Mouse (Mus musculus) forelimb bud, embryonic 11.5 days (tissue): ENCODE data around the gene Eif4g3.

Experiments
- DNase-seq: peaks from one replicate; pipeline ENCODE4 v3.0.0-alpha.2; 2012; ENCODE audit warnings: low read depth, low spot score

Eif4g3 gene

GRCm38 (mm10) chr4:138061161-138061560 lies 68.3 kb downstream of the Eif4g3 start:
- no peak for DNase-seq

DNA sequence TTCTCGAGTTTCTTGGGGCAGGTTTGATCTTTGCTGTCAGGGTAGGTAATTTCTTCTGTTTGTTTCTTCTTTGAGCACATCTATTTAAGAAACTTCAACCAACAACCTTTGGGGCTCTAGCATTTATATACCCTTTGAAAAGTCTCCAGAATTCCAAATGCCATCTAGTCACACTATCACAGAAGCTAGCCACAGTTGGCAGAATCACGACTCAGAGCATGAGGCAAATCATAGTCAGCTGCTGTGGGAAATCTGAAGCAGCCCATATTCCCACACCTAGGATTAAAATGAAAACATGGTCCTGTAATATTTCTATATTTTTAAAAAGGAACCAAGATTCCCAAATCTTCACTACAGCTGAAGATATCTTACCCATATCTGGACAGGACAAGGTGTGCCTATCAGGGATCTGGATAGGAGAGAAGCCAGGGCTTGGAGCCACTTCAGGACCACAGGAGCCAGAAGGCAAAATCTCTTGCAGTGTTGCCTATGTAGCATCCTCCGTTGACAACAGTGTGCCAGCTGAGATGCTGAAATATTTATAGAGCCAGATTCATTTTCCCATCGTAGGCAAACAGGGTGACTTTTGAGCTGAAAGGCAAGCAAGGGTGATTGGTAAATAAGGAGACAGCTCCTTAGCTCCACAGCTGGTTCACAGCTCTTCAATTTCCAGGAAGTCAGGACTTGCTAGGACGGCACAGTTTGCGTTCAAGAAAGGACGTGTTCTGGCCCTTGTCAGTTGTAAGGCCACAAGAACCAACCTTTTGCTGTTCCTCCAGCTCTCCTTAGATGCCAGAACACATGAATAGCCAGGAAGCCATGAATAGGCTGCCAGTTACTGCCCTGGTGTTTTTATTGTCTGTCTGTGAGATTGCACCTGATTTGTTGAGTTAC lies 70.8 kb downstream of the Eif4g3 start:
- DNase-seq = no peak

GRCm38 (mm10) chr4:138064882-138065592 lies 72.2 kb downstream of the Eif4g3 start:
- DNase-seq = no peak

DNA sequence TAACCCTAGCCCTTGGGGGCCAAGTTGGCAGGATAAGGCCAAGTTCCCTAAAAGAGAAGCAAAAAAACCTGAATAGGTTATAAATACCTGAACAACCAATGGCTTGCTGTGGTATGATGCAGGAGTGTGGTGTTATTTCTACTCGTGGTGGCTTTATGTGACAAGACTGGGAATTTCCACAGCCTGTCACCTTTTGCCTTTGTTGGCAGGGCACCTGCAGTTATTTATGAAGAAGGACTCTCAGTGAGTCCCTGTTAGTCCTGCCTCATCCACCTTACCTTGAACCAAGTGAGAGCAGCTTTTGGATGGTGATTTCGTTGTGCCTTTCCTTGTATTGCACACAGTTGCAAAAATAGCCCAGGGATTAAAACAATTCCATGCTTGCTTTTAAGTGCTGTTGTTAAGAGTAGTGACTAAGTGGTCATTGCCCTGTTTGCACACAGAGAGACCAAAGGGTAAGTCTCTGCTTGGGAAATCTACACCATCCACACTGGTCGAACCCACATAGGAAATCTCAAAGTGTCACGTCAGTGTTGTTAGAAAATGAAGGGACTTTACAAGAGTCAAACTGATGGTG lies 72.9 kb downstream of the Eif4g3 start:
- no peak for DNase-seq

DNA sequence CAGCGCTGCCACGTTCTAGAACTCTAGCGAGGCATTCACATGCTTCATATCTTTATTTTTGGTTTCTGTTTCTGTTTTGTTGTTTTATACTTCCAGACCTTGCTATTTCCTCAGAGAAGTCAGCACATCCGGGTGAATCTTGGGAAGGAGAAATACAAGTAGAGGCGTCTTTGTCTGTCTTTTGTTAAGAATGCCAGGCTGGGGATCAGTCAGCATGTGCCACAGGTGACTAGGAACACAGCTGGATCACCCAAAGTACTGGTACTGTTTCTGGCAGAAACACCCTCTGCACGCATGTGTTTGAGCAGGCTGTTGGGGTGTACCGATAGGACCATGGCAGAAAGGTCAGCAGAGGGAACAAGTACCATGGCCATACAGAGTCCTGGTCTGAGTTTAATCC lies 73.6 kb downstream of the Eif4g3 start:
- no peak for DNase-seq

DNA sequence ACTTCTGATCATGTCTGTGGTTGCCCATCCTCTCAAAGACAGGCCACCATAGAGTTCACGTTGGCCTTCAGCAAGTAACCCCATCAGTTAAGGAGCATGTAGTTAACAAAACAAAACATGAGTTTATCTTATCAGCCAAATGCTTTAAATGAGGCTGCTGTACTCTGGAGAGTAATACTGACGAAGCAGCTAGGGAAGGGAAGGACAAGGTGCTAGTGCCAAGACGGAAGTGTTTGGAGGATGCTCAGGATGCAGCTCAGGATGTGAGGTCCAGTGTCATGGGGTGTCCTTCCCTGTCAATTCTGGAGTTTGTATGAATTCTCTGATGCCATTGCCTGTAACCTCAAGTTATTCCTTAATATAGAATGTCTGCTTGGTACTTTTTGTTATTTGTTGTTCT lies 75.0 kb downstream of the Eif4g3 start:
- no peak for DNase-seq

DNA sequence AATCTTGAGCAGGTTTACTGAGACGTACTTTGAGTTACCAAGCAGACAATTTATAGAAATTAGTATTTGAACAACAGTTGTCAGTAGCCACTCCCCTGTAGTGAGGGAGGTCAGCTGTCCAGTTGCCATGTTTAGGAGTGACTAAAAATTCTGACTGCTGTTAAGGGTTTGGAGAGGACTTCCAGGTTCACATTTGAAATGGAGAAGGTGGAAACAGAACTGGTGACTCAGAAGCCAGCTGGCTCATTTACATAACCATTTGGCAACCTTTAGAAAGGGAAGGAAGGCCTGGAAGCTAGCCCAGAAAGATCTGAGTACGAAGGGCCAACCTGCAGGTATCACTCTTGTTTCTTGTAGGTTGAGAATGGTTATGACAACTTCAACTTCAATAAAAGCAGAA lies 75.8 kb downstream of the Eif4g3 start:
- DNase-seq = no peak

GRCm38 (mm10) chr4:138069371-138069770 lies 76.5 kb downstream of the Eif4g3 start:
- DNase-seq = no peak

GRCm38 (mm10) chr4:138071497-138071896 lies 78.7 kb downstream of the Eif4g3 start:
- DNase-seq = no peak

DNA sequence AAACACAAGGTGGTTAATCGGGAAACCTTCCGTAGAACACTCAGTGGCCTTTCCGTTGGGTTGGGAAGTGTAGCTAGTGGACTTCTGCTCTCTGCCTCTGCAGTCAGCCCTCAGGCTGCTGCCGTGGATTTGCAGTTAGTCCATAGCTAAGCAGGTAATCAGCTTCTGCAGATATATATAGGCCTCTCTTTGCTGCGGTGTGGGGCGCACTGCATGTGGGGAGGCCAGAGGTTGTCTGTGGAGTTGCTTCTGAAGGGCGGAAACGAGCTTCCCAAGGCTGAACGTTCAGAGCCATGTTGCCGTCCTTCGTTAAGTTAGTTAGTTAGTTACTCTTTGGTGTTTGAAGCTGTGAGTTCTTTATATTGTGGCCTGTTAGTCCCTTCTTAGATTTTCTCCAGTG lies 80.3 kb downstream of the Eif4g3 start:
- no peak for DNase-seq

DNA sequence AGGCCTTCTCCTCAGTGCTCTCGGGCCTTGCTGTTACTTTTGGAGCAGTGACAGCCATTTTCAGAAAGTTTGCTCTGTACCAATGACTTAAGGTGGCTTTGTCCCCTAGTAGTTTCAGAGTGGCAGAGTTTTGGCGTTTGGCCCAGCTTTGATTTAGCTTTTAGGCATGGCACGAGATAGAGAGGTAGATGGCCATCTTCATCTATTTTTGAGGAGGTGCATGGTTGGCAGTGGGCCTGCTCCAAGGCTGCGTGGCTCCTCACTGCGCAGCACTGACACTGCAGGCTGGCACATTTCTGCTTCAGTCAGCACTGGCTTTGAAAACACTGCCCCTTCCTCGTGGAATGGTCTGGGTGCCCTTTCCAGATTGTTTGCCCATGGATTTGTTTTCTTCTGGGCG lies 80.7 kb downstream of the Eif4g3 start:
- no peak for DNase-seq

GRCm38 (mm10) chr4:138074896-138075584 lies 82.2 kb downstream of the Eif4g3 start:
- DNase-seq = no peak

GRCm38 (mm10) chr4:138077663-138078295 lies 85.0 kb downstream of the Eif4g3 start:
- no peak for DNase-seq

- no peak for DNase-seq
Observed at GRCm38 (mm10) chr4:138079234-138079633, 86.4 kb downstream of the Eif4g3 start.

GRCm38 (mm10) chr4:138082466-138082865 lies 89.6 kb downstream of the Eif4g3 start:
- DNase-seq = no peak

DNA sequence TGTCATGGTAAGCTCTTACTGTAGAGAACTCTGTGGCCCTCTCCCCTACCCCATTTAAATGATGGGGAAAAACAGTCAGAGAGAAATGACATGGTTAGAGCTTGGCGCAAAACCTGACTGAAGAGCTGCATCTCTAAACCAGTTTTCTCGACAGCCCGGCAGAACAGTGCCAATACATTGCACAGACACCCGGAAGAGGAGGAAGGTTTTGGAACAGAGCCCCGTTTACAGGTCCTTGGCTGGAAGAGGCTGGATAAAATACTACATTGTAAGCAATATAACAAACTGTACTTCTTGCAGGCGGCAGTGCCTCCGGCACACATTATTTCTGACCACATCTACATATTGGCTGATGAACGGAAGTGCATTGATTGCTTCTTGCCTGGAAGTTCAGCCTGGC lies 91.3 kb downstream of the Eif4g3 start:
- no peak for DNase-seq

- no peak for DNase-seq
Observed at GRCm38 (mm10) chr4:138084851-138085573, 92.2 kb downstream of the Eif4g3 start.

DNA sequence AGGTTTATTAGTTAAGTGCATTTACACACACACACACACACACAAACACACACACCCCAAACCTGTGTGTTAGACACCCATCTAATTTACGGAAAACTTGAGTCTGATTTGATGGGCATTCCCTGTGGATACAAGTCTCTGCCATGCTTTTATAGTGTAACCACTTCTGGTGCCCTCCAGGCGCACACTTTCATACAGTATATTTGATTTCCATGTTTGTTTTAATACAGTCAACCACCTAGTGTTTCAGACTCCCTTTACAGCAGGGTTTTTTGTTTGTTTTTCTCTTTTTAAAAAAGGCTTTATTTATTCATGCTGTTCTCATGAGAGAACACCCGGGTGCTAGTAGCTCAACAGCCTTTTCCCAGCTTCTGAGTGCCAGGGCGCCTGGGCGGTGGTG lies 94.1 kb downstream of the Eif4g3 start:
- no peak for DNase-seq

GRCm38 (mm10) chr4:138089512-138089911 lies 96.7 kb downstream of the Eif4g3 start:
- no peak for DNase-seq

DNA sequence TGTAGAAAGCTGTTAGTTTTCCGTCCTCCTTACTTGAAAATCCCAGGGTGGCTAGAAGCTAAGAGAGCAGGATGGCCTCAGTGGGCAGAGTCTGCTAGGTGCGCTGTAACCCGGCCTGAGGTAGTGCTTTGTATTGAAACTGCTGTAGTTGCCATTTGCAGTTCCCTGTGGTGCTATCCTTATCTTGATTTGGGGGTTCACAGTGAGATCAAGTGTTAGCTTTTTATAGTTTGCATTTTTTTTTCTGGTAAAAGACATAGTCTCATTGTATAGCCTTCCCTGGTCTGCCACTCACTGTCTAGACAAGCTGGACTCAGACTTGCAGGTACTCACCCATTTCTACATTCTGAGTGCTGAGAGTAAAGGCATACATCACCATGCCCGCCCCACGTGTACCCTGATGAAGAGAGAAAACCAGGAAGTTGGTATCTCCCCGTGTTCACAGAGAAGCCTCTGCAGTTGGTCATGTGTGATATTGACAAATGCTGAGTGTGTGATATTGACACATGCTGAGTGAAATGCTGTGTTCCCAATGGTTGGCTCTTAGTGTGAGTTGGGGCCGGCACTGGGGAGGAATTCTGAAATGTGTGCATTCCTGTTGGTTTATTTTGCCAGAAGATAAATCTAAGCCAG lies 98.9 kb downstream of the Eif4g3 start:
- DNase-seq = no peak
